Mouse (Mus musculus): ENCODE results near the gene Pi4k2a. TPM values are rescaled to one million over a fixed set of nuclear protein-coding genes. Genes with fewer than 3 reads are reported as not detected.

Gene Pi4k2a
- total and polyA plus RNA-seq, 3 experiments, result 7.0 to 23.9 (median 10.0) TPM

GRCm38 (mm10) chr19:42139724-42140517 is 49.7 kb downstream of the Pi4k2a start:
- Histone ChIP-seq H3K36me3 (replicated peaks in 1 of 2; ENCODE audit: control insufficient read depth in 1 of 2, insufficient read depth in 1 of 2, low read length in 1 of 2) (no peaks in the 10 kb centered on the region), H3K79me2 (replicated peaks; ENCODE audit: control insufficient read depth, extremely low read depth, insufficient read depth, poor library complexity, severe bottlenecking) (no peaks in the 10 kb centered on the region), H3K9ac (ENCODE audit: insufficient read depth, low read depth) (no peak overlapping the region), H3K4me3 (replicated peaks in 1 of 3; ENCODE audit: low read depth in 2 of 3, low read length in 2 of 3, poor library complexity in 1 of 3) (no peak overlapping the region), H3K27ac (ENCODE audit: insufficient read depth, low read depth) (no peak overlapping the region), H3K4me2 (ENCODE audit: insufficient read depth, low read depth, poor library complexity, severe bottlenecking) (no peak overlapping the region), H3K27me3 (replicated peaks) (no peaks in the 10 kb centered on the region), H3K4me1 (ENCODE audit: control insufficient read depth in 1 of 2, insufficient read depth in 2 of 2) (peaks cover 6 to 22% of the 10 kb centered on the region in 2 experiments; a peak in 2 of 4 replicates), H3K9me3 (replicated peaks; ENCODE audit: low read length) (no peaks in the 10 kb centered on the region)
- in situ Hi-C loops (cut with MboI; ENCODE audit: low pct_ligation_motif_present, low pct_unique_long_range_greater_than_20kb, low sequenced_read_pairs), result no loop called here
- dilution Hi-C loops (cut with MboI; ENCODE audit: extremely low pct_ligation_motif_present, extremely low pct_unique_long_range_greater_than_20kb, low sequenced_read_pairs), result no loop called here
- no peak for TF ChIP-seq CHD1 (IDR thresholded peaks at IDR 0.05; ENCODE audit: low read depth, low read length)
- TF ChIP-seq JUND (conservative IDR thresholded peaks at IDR 0.05; ENCODE audit: low read depth, low read length), result no peak
- TF ChIP-seq POLR2A (IDR thresholded peaks at IDR 0.05; ENCODE audit: low read depth, low read length), result no peak
- TF ChIP-seq ZC3H11A (IDR thresholded peaks at IDR 0.05; ENCODE audit: low read depth, low read length), result no peak
- no peak for TF ChIP-seq ZMIZ1 (IDR thresholded peaks at IDR 0.05; ENCODE audit: low read depth, low read length)
- no peak for TF ChIP-seq TBP (conservative IDR thresholded peaks at IDR 0.05; ENCODE audit: low read depth, low read length)
- no peak for TF ChIP-seq ZNF384 (IDR thresholded peaks at IDR 0.05; ENCODE audit: low read depth, low read length)
- TF ChIP-seq TCF12 (IDR thresholded peaks at IDR 0.05; ENCODE audit: low read depth, low read length), result no peak
- TF ChIP-seq ZKSCAN1 (IDR thresholded peaks at IDR 0.05; ENCODE audit: borderline replicate concordance, low read depth, low read length), result no peak
- no peak for TF ChIP-seq JUN (IDR thresholded peaks at IDR 0.05; ENCODE audit: insufficient read depth, low read depth, low read length)
- TF ChIP-seq SMC3 (IDR thresholded peaks at IDR 0.05; ENCODE audit: low read depth, low read length), result no peak
- no peak for TF ChIP-seq MXI1 (IDR thresholded peaks at IDR 0.05; ENCODE audit: low read depth, low read length)
- no peak for TF ChIP-seq MAZ (IDR thresholded peaks at IDR 0.05; ENCODE audit: low read depth, low read length)
- no peak for TF ChIP-seq GABPA (IDR thresholded peaks at IDR 0.05; ENCODE audit: insufficient replicate concordance, low read depth, low read length)
- TF ChIP-seq IRF4 (IDR thresholded peaks at IDR 0.05; ENCODE audit: low read depth, low read length), result no peak
- no peak for DNase-seq (ENCODE audit: extremely low read depth)

GRCm38 (mm10) chr19:42141998-42142397 is 51.7 kb downstream of the Pi4k2a start:
- peaks cover 3% of the 10 kb centered on the region for H3K27me3 ChIP-seq (replicated peaks)
- H3K27ac ChIP-seq (ENCODE audit: insufficient read depth, low read depth), result no peak overlapping the region
- peaks cover 4 to 25% of the 10 kb centered on the region in 2 experiments; a peak in 2 of 4 replicates for H3K4me1 ChIP-seq (ENCODE audit: control insufficient read depth in 1 of 2, insufficient read depth in 2 of 2)
- H3K4me3 ChIP-seq (replicated peaks in 1 of 3; ENCODE audit: low read depth in 2 of 3, low read length in 2 of 3, poor library complexity in 1 of 3), result no peak overlapping the region
- in situ Hi-C loops (cut with MboI; ENCODE audit: low pct_ligation_motif_present, low pct_unique_long_range_greater_than_20kb, low sequenced_read_pairs) (no loop called here), dilution Hi-C loops (cut with MboI; ENCODE audit: extremely low pct_ligation_motif_present, extremely low pct_unique_long_range_greater_than_20kb, low sequenced_read_pairs) (no loop called here)
- no peak overlapping the region for H3K4me2 ChIP-seq (ENCODE audit: insufficient read depth, low read depth, poor library complexity, severe bottlenecking)
- no peak for DNase-seq (ENCODE audit: extremely low read depth)
- H3K9ac ChIP-seq (ENCODE audit: insufficient read depth, low read depth), result no peak overlapping the region
- H3K9me3 ChIP-seq (replicated peaks; ENCODE audit: low read length), result peaks cover under 1% of the 10 kb centered on the region
- no peaks in the 10 kb centered on the region for H3K36me3 ChIP-seq (replicated peaks in 1 of 2; ENCODE audit: control insufficient read depth in 1 of 2, insufficient read depth in 1 of 2, low read length in 1 of 2)
- no peak for TF ChIP-seq JUN (IDR thresholded peaks at IDR 0.05; ENCODE audit: insufficient read depth, low read depth, low read length)
- TF ChIP-seq E2F4 (IDR thresholded peaks at IDR 0.05; ENCODE audit: insufficient replicate concordance, low read depth, low read length), result no peak
- TF ChIP-seq RAD21 (IDR thresholded peaks at IDR 0.05; ENCODE audit: low read depth, low read length), result no peak
- no peak for TF ChIP-seq PAX5 (IDR thresholded peaks at IDR 0.05; ENCODE audit: low read length)
- no peak for TF ChIP-seq RCOR1 (conservative IDR thresholded peaks at IDR 0.05; ENCODE audit: low read depth, low read length)
- no peak for TF ChIP-seq POLR2AphosphoS2 (IDR thresholded peaks at IDR 0.05; ENCODE audit: low read depth, low read length)
- no peak for TF ChIP-seq ZNF384 (IDR thresholded peaks at IDR 0.05; ENCODE audit: low read depth, low read length)
- no peak for TF ChIP-seq NRF1 (IDR thresholded peaks at IDR 0.05; ENCODE audit: low read depth, low read length)
- no peak for TF ChIP-seq USF2 (conservative IDR thresholded peaks at IDR 0.05; ENCODE audit: low read depth, low read length)
- TF ChIP-seq ETS1 (conservative IDR thresholded peaks at IDR 0.05; ENCODE audit: low read depth, low read length), result no peak
- TF ChIP-seq SIN3A (IDR thresholded peaks at IDR 0.05; ENCODE audit: low read length), result no peak
- TF ChIP-seq MEF2A (IDR thresholded peaks at IDR 0.05; ENCODE audit: borderline replicate concordance, low read depth, low read length), result no peak
- no peak for TF ChIP-seq TCF12 (IDR thresholded peaks at IDR 0.05; ENCODE audit: low read depth, low read length)
- no peak for TF ChIP-seq MAFK (IDR thresholded peaks at IDR 0.05; ENCODE audit: insufficient replicate concordance, low read length)
- TF ChIP-seq MAX (IDR thresholded peaks at IDR 0.05; ENCODE audit: low read length), result no peak
- no peak for TF ChIP-seq MAZ (IDR thresholded peaks at IDR 0.05; ENCODE audit: low read depth, low read length)
- TF ChIP-seq MXI1 (IDR thresholded peaks at IDR 0.05; ENCODE audit: low read depth, low read length), result no peak
- TF ChIP-seq USF1 (IDR thresholded peaks at IDR 0.05; ENCODE audit: low read depth, low read length), result no peak
- no peak for TF ChIP-seq ELF1 (IDR thresholded peaks at IDR 0.05; ENCODE audit: low read depth, low read length)
- no peak for TF ChIP-seq TBP (conservative IDR thresholded peaks at IDR 0.05; ENCODE audit: low read depth, low read length)
- H3K79me2 ChIP-seq (replicated peaks; ENCODE audit: control insufficient read depth, extremely low read depth, insufficient read depth, poor library complexity, severe bottlenecking), result no peaks in the 10 kb centered on the region
